Mouse (Mus musculus): ENCODE data around the gene Kcnh1. TPM values are rescaled to one million over a fixed set of nuclear protein-coding genes. Genes with fewer than 3 reads are reported as not detected.

The Kcnh1 gene
- polyA plus RNA-seq, 1 experiment from 2014 or later: 3.5 TPM

DNA sequence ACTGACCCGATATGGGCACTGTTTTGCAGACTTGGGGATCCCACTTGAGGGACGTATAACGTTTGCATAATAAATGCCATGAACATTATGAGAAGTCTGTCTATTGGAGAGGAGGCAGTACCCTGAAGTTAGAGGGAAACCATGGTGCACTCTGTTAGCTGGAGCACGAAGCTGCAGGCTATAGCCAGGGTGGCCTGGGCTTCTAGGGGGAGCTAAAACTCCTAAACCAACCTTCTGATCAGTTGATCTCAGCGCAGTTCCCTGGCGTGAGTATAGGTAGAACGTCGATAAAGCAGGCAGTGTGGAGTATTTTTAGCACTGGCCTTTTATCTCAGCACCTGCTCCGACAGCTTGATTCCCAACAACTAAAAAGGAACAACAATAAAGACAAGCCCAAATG lies 2.1 kb downstream of the Kcnh1 start:
- no peak for ATAC-seq
- WGBS: 63% methylated on average over 9 of the region's 9 CpGs

DNA sequence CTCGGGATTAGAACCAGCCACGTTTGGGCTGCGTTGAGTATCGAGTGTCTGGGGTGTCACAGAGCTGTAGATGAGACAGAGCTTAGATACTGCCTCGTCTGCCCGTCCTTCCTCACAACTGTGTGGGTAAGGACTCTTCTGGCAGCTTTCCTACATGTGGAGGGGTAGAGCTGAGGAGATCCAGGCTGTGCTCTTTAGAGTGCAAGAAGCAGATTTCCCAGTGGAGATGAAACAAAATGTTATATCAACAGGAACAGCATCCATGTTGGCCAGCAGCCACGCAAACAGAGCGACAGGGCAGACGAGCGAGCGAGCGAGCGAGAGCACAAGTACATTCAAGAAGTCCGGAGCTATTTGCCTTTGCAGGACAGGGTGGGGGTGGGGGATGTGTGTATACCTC lies 3.1 kb downstream of the Kcnh1 start:
- Histone ChIP-seq H3K9me3 (ENCODE audit: control insufficient read depth, low read length) (no peaks in the 10 kb centered on the region), H3K9ac (ENCODE audit: low read depth, low read length) (no peak overlapping the region), H3K4me2 (ENCODE audit: low read length) (peak overlapping the region; percentile 15; the same call in 1 of the 2 replicates), H3K36me3 (ENCODE audit: control insufficient read depth, insufficient read depth, low read length) (no peaks in the 10 kb centered on the region), H3K27me3 (replicated peaks; ENCODE audit: control insufficient read depth, insufficient read depth, low read length) (peaks cover 7% of the 10 kb centered on the region), H3K4me3 (ENCODE audit: low read length) (no peak overlapping the region), H3K27ac (ENCODE audit: low read depth, low read length) (no peak overlapping the region), H3K4me1 (ENCODE audit: control insufficient read depth, insufficient read depth, low read depth, low read length) (peaks cover 6% of the 10 kb centered on the region)
- no peak for ATAC-seq
- 64% methylated on average over 14 of the region's 14 CpGs for WGBS

More for the DNA sequence above, 2.1 kb downstream of the Kcnh1 start:
- Histone ChIP-seq H3K27ac (ENCODE audit: low read depth, low read length) (no peak overlapping the region), H3K9me3 (ENCODE audit: control insufficient read depth, low read length) (no peaks in the 10 kb centered on the region), H3K4me3 (ENCODE audit: low read length) (no peak overlapping the region), H3K27me3 (replicated peaks; ENCODE audit: control insufficient read depth, insufficient read depth, low read length) (peaks cover 9% of the 10 kb centered on the region), H3K36me3 (ENCODE audit: control insufficient read depth, insufficient read depth, low read length) (no peaks in the 10 kb centered on the region), H3K4me1 (ENCODE audit: control insufficient read depth, insufficient read depth, low read depth, low read length) (peaks cover 6% of the 10 kb centered on the region), H3K4me2 (ENCODE audit: low read length) (peak overlapping the region; percentile 88), H3K9ac (ENCODE audit: low read depth, low read length) (no peak overlapping the region)

DNA sequence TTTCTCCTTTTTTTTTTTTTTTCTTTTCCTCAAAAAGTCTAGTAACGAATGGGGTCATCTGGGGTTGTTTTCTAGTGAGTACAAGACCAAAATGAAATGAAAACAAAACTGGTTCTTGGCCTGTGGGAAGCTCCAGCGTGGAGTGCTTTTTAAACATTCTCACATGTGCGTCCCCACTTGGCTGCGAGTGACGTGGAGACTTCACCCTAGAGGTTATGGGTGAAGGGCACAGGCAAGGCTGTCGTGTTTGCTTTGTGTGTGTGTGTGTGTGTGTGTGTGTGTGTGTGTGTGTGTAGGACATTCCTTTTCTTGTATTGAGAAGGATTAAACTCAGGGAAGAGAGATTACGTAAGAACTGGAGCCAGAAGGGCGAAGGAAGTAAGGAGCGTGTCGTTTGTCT lies 6.9 kb downstream of the Kcnh1 start:
- Histone ChIP-seq H3K4me1 (ENCODE audit: control insufficient read depth, insufficient read depth, low read depth, low read length) (peaks cover 2% of the 10 kb centered on the region; the same call in 1 of the 2 replicates), H3K27me3 (replicated peaks; ENCODE audit: control insufficient read depth, insufficient read depth, low read length) (no peaks in the 10 kb centered on the region), H3K4me2 (ENCODE audit: low read length) (no peak overlapping the region), H3K27ac (ENCODE audit: low read depth, low read length) (no peak overlapping the region), H3K9ac (ENCODE audit: low read depth, low read length) (no peak overlapping the region), H3K9me3 (ENCODE audit: control insufficient read depth, low read length) (no peaks in the 10 kb centered on the region), H3K36me3 (ENCODE audit: control insufficient read depth, insufficient read depth, low read length) (no peaks in the 10 kb centered on the region), H3K4me3 (ENCODE audit: low read length) (no peak overlapping the region)
- 70% methylated on average over 10 of the region's 10 CpGs for WGBS
- no peak for ATAC-seq

DNA sequence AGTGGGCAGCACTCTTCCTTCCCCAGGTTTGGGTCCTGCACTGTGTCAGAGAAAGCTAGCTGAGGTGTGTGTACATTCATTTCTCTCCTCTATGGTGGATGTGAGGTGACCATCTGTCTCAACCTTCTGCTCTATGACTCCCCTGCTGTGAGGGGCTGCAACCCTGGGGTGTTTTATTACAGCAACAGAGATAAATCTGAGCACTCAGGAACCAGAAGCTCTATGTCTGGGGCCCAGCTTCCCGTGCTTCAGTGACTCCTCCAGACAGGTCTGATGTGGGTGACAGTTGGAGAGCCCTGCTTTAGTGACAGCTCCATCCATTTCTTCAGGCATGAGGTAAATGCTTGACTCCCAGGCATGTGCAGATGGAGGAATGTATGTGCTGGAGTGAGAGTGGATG lies 12.4 kb downstream of the Kcnh1 start:
- no peaks in the 10 kb centered on the region for H3K27me3 ChIP-seq (replicated peaks; ENCODE audit: control insufficient read depth, insufficient read depth, low read length)
- WGBS: 31% methylated on average over 1 of the region's 1 CpGs
- H3K4me1 ChIP-seq (ENCODE audit: control insufficient read depth, insufficient read depth, low read depth, low read length): no peaks in the 10 kb centered on the region
- no peak overlapping the region for H3K9ac ChIP-seq (ENCODE audit: low read depth, low read length)
- ATAC-seq: no peak
- H3K4me2 ChIP-seq (ENCODE audit: low read length): no peak overlapping the region
- H3K27ac ChIP-seq (ENCODE audit: low read depth, low read length): no peak overlapping the region
- H3K9me3 ChIP-seq (ENCODE audit: control insufficient read depth, low read length): no peaks in the 10 kb centered on the region
- no peaks in the 10 kb centered on the region for H3K36me3 ChIP-seq (ENCODE audit: control insufficient read depth, insufficient read depth, low read length)
- H3K4me3 ChIP-seq (ENCODE audit: low read length): no peak overlapping the region

DNA sequence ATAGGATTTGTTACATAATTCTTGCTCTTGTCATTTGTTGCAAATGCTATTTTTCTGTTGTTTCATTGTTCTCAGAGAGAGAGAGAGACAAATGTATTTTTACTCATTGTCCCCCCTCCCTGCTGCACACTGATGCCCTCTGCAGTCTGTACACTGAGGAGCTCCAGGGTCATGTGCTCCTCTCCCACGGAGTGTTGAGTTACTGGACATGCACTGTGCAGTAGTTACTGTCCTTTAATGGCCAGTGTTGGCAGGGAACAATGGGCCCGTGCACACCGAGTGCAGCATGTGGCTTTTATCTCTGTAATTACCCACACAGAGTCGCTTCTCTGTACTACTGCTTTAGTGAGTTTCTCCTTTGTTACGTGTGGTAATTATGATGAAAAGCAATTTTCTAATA lies 17.4 kb downstream of the Kcnh1 start:
- no peaks in the 10 kb centered on the region for H3K9me3 ChIP-seq (ENCODE audit: control insufficient read depth, low read length)
- WGBS: 43% methylated on average over 5 of the region's 5 CpGs
- no peak overlapping the region for H3K4me2 ChIP-seq (ENCODE audit: low read length)
- H3K4me1 ChIP-seq (ENCODE audit: control insufficient read depth, insufficient read depth, low read depth, low read length): no peaks in the 10 kb centered on the region
- no peak overlapping the region for H3K4me3 ChIP-seq (ENCODE audit: low read length)
- H3K27ac ChIP-seq (ENCODE audit: low read depth, low read length): no peak overlapping the region
- no peak overlapping the region for H3K9ac ChIP-seq (ENCODE audit: low read depth, low read length)
- H3K36me3 ChIP-seq (ENCODE audit: control insufficient read depth, insufficient read depth, low read length): no peaks in the 10 kb centered on the region
- no peak for ATAC-seq
- H3K27me3 ChIP-seq (replicated peaks; ENCODE audit: control insufficient read depth, insufficient read depth, low read length): no peaks in the 10 kb centered on the region

DNA sequence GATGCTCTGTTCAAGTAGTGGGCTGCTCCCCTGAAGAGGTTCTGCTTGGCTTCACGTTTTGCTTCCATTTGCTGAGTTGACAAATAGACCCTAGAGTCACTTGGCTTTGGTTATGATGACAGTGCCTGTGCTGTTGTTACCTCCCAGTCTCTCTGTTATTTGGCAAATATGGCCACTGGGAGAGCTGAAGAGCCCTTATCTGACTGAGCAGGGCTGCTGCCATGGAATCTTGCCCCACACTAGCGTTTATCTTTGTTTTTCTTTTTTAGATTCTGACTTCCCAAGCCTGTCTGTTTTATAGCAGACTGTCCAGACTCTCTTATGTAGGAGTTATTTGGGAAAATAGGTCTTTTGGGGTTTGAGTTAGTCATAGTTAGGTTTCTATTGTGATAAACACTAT lies 21.9 kb downstream of the Kcnh1 start:
- no peak overlapping the region for H3K4me2 ChIP-seq (ENCODE audit: low read length)

DNA sequence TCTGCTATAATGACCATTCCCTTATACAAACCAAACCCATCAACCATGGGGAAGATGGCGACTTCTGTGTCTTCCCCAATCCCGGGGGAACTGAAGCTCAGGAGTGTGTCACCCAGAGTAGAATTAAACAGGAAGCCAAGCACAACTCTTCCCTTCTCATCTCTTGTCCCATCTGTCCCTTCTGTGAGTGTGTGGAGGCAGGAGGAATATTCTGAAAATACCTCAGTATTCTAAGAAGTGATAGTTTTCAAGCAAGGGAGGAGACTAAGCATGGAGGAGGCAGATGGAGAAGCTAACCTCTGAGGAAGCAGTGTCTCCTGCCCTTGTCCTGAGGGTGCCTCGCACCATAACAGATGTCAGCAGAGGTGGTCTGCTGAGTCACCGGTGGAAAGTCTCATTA lies 24.1 kb downstream of the Kcnh1 start:
- Histone ChIP-seq H3K9ac (ENCODE audit: low read depth, low read length) (no peak overlapping the region), H3K4me2 (ENCODE audit: low read length) (no peak overlapping the region), H3K9me3 (ENCODE audit: control insufficient read depth, low read length) (no peaks in the 10 kb centered on the region), H3K4me3 (ENCODE audit: low read length) (no peak overlapping the region), H3K27ac (ENCODE audit: low read depth, low read length) (no peak overlapping the region), H3K27me3 (replicated peaks; ENCODE audit: control insufficient read depth, insufficient read depth, low read length) (no peaks in the 10 kb centered on the region), H3K4me1 (ENCODE audit: control insufficient read depth, insufficient read depth, low read depth, low read length) (no peaks in the 10 kb centered on the region), H3K36me3 (ENCODE audit: control insufficient read depth, insufficient read depth, low read length) (no peaks in the 10 kb centered on the region)
- WGBS: 96% methylated on average over 4 of the region's 4 CpGs
- no peak for ATAC-seq

More for the DNA sequence above, 21.9 kb downstream of the Kcnh1 start:
- no peaks in the 10 kb centered on the region for H3K27me3 ChIP-seq (replicated peaks; ENCODE audit: control insufficient read depth, insufficient read depth, low read length)
- ATAC-seq: no peak
- H3K4me1 ChIP-seq (ENCODE audit: control insufficient read depth, insufficient read depth, low read depth, low read length): no peaks in the 10 kb centered on the region
- H3K9me3 ChIP-seq (ENCODE audit: control insufficient read depth, low read length): no peaks in the 10 kb centered on the region
- WGBS: 78% methylated on average over 2 of the region's 2 CpGs
- no peak overlapping the region for H3K9ac ChIP-seq (ENCODE audit: low read depth, low read length)
- no peaks in the 10 kb centered on the region for H3K36me3 ChIP-seq (ENCODE audit: control insufficient read depth, insufficient read depth, low read length)
- no peak overlapping the region for H3K27ac ChIP-seq (ENCODE audit: low read depth, low read length)
- H3K4me3 ChIP-seq (ENCODE audit: low read length): no peak overlapping the region

DNA sequence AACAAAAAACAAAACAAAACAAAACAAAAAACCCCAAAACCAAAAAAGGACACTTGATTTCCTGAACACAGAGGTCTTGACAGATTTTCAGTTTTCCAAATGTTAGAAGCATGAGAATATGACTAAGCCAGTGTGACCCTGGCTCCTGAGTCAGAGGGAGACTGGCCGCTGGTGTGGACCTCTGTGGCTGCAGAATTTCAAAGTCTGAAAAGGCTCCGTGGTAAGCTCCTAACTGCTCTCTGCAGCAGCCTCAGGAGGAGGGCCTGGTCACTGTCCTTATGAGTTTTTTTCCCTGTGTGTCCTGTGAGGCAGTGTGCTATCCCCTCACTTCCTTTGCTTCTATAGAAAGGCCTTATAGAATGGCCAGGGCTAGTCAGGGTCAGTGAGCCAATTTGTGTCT lies 29.6 kb downstream of the Kcnh1 start:
- no peaks in the 10 kb centered on the region for H3K9me3 ChIP-seq (ENCODE audit: control insufficient read depth, low read length)
- no peaks in the 10 kb centered on the region for H3K36me3 ChIP-seq (ENCODE audit: control insufficient read depth, insufficient read depth, low read length)
- no peaks in the 10 kb centered on the region for H3K27me3 ChIP-seq (replicated peaks; ENCODE audit: control insufficient read depth, insufficient read depth, low read length)
- H3K27ac ChIP-seq (ENCODE audit: low read depth, low read length): no peak overlapping the region
- no peaks in the 10 kb centered on the region for H3K4me1 ChIP-seq (ENCODE audit: control insufficient read depth, insufficient read depth, low read depth, low read length)
- no peak overlapping the region for H3K4me2 ChIP-seq (ENCODE audit: low read length)
- no peak for ATAC-seq
- H3K4me3 ChIP-seq (ENCODE audit: low read length): no peak overlapping the region
- H3K9ac ChIP-seq (ENCODE audit: low read depth, low read length): no peak overlapping the region
- WGBS: 71% methylated on average over 2 of the region's 2 CpGs

DNA sequence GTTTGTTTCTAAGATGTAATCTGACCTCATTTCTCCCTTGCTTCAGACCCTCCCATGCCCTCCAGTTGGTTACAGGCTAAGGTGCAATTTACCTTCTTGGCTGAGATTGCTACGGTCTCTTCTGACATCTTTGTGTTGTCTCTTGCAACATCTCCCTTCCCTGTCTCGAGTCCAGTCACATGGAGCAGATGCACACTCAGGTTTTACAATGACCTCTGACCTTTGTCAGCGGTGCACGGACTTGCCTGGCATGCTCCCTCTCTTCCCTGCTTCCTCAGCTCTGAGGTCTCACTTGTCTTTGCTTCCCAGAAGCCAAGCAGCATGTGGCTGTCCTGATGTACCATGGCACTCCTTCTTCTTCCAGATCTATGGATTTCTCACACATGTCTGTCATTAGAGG lies 33.6 kb downstream of the Kcnh1 start:
- Histone ChIP-seq H3K9me3 (ENCODE audit: control insufficient read depth, low read length) (peaks cover 5% of the 10 kb centered on the region; the same call in 1 of the 2 replicates), H3K36me3 (ENCODE audit: control insufficient read depth, insufficient read depth, low read length) (no peaks in the 10 kb centered on the region), H3K27ac (ENCODE audit: low read depth, low read length) (no peak overlapping the region), H3K27me3 (replicated peaks; ENCODE audit: control insufficient read depth, insufficient read depth, low read length) (no peaks in the 10 kb centered on the region), H3K4me3 (ENCODE audit: low read length) (no peak overlapping the region), H3K4me2 (ENCODE audit: low read length) (no peak overlapping the region), H3K4me1 (ENCODE audit: control insufficient read depth, insufficient read depth, low read depth, low read length) (no peaks in the 10 kb centered on the region), H3K9ac (ENCODE audit: low read depth, low read length) (no peak overlapping the region)
- no peak for ATAC-seq
- WGBS: 52% methylated on average over 4 of the region's 4 CpGs

DNA sequence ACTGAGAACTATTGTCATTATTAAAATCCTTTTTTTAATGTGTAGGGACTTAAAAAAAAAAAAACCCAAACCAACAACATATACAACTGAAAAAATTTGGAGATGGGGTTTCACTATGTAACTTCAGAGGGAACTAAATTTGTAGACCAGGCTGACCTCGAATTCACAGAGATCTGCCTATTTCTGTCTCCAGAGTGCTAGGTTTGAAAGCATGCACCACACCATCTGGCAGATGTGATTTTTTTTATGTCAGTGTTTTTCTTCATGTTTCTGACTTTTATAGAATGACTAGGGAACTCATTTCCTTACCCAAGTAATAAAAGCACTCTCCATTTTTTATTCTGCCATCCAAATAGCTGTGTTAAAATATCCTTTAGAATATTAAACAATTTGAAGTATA lies 42.1 kb downstream of the Kcnh1 start:
- ATAC-seq: no peak
- Histone ChIP-seq H3K9ac (ENCODE audit: low read depth, low read length) (no peak overlapping the region), H3K4me1 (ENCODE audit: control insufficient read depth, insufficient read depth, low read depth, low read length) (no peaks in the 10 kb centered on the region), H3K4me3 (ENCODE audit: low read length) (no peak overlapping the region), H3K27me3 (replicated peaks; ENCODE audit: control insufficient read depth, insufficient read depth, low read length) (no peaks in the 10 kb centered on the region), H3K9me3 (ENCODE audit: control insufficient read depth, low read length) (peaks cover 5% of the 10 kb centered on the region; the same call in 1 of the 2 replicates), H3K27ac (ENCODE audit: low read depth, low read length) (no peak overlapping the region), H3K4me2 (ENCODE audit: low read length) (no peak overlapping the region), H3K36me3 (ENCODE audit: control insufficient read depth, insufficient read depth, low read length) (no peaks in the 10 kb centered on the region)
- WGBS: 75% methylated on average over 1 of the region's 1 CpGs
